Mouse (Mus musculus): ENCODE data around the gene Sdc4. TPM values are rescaled to one million over a fixed set of nuclear protein-coding genes. Genes with fewer than 3 reads are reported as not detected.

Gene Sdc4
- total and polyA plus RNA-seq, 3 experiments = not detected

DNA sequence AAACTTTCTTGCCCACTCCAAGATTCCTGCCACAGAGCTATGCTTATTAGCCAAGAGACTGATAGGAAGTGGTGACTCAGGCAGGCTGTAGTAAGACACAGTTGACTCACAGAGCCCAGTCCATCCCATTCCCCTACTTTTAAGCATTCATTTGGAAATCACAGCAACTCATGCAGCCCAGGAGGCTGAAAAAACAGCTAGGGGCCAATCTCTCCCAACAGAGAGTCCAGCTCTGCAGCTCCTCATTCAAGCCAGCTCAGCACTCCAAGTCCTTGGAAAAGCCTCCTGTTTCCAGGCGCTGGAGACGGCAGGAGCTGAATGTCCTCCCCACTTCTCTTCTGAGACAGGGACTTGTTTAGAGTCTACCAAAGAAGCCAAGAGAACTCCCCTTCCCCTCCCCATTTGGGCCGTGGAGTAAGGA is 4.7 kb downstream of the Sdc4 start:
- Histone ChIP-seq H3K4me3 (ENCODE audit: control insufficient read depth in 1 of 2, insufficient read depth in 1 of 2, low read depth in 2 of 2, low read length in 2 of 2) (no peak overlapping the region), H3K9me3 (replicated peaks; ENCODE audit: insufficient read depth, low read length) (no peaks in the 10 kb centered on the region), H3K36me3 (ENCODE audit: control insufficient read depth in 1 of 2, insufficient read depth in 2 of 2, low read length in 2 of 2) (no peaks in the 10 kb centered on the region), H3K4me1 (ENCODE audit: control insufficient read depth in 1 of 2, insufficient read depth in 2 of 2, low read length in 2 of 2) (no peaks in the 10 kb centered on the region), H3K27ac (ENCODE audit: control insufficient read depth, low read depth, low read length) (no peak overlapping the region), H3K9ac (ENCODE audit: control insufficient read depth, low read depth, low read length, poor library complexity, severe bottlenecking) (no peak overlapping the region), H3K27me3 (ENCODE audit: control insufficient read depth in 1 of 2, insufficient read depth in 2 of 2, low read length in 2 of 2) (peaks cover 11 to 21% of the 10 kb centered on the region in 2 experiments), H3K79me2 (ENCODE audit: control insufficient read depth, insufficient read depth, low read length, poor library complexity) (no peaks in the 10 kb centered on the region)
- DNase-seq (ENCODE audit: low read depth, low spot score) = no peak
- TF ChIP-seq TAL1 (IDR thresholded peaks at IDR 0.05; ENCODE audit: low read length) (no peak), BHLHE40 (IDR thresholded peaks at IDR 0.05; ENCODE audit: borderline replicate concordance, low read depth, low read length) (no peak), NRF1 (IDR thresholded peaks at IDR 0.05; ENCODE audit: insufficient read depth, low read depth, low read length, poor library complexity, severe bottlenecking) (no peak), ZKSCAN1 (IDR thresholded peaks at IDR 0.05; ENCODE audit: low read depth, low read length) (no peak)

- H3K27ac ChIP-seq (ENCODE audit: control insufficient read depth, low read depth, low read length) = no peak overlapping the region
- H3K9ac ChIP-seq (ENCODE audit: control insufficient read depth, low read depth, low read length, poor library complexity, severe bottlenecking) = no peak overlapping the region
- H3K36me3 ChIP-seq (ENCODE audit: control insufficient read depth in 1 of 2, insufficient read depth in 2 of 2, low read length in 2 of 2) = no peaks in the 10 kb centered on the region
- H3K27me3 ChIP-seq (ENCODE audit: control insufficient read depth in 1 of 2, insufficient read depth in 2 of 2, low read length in 2 of 2) = peaks cover 11 to 21% of the 10 kb centered on the region in 2 experiments
- H3K79me2 ChIP-seq (ENCODE audit: control insufficient read depth, insufficient read depth, low read length, poor library complexity) = no peaks in the 10 kb centered on the region
- H3K4me3 ChIP-seq (ENCODE audit: control insufficient read depth in 1 of 2, insufficient read depth in 1 of 2, low read depth in 2 of 2, low read length in 2 of 2) = no peak overlapping the region
- TF ChIP-seq TAL1 (IDR thresholded peaks at IDR 0.05; ENCODE audit: low read length) (no peak), GATA1 (IDR thresholded peaks at IDR 0.05; ENCODE audit: low read depth, low read length) (no peak), E2F4 (IDR thresholded peaks at IDR 0.05; ENCODE audit: borderline replicate concordance, low read depth, low read length) (no peak), TCF12 (IDR thresholded peaks at IDR 0.05; ENCODE audit: low read depth, low read length) (no peak), ZKSCAN1 (IDR thresholded peaks at IDR 0.05; ENCODE audit: low read depth, low read length) (no peak), USF1 (IDR thresholded peaks at IDR 0.05; ENCODE audit: low read depth, low read length) (no peak), POLR2AphosphoS5 (IDR thresholded peaks at IDR 0.05; ENCODE audit: borderline replicate concordance, low read depth, low read length) (no peak), POLR2AphosphoS2 (IDR thresholded peaks at IDR 0.05; ENCODE audit: low read length) (no peak), MYC (IDR thresholded peaks at IDR 0.05; ENCODE audit: low read depth, low read length) (no peak), MXI1 (IDR thresholded peaks at IDR 0.05; ENCODE audit: low read depth, low read length) (no peak), ETS1 (IDR thresholded peaks at IDR 0.05; ENCODE audit: low read depth, low read length) (no peak), CHD2 (IDR thresholded peaks at IDR 0.05; ENCODE audit: low read length) (no peak), KAT2A (conservative IDR thresholded peaks at IDR 0.05; ENCODE audit: low read depth, low read length) (no peak), EP300 (IDR thresholded peaks at IDR 0.05; ENCODE audit: low read depth in 1 of 2, low read length in 2 of 2) (no peak)
- no peaks in the 10 kb centered on the region for H3K4me1 ChIP-seq (ENCODE audit: control insufficient read depth in 1 of 2, insufficient read depth in 2 of 2, low read length in 2 of 2)
- H3K9me3 ChIP-seq (replicated peaks; ENCODE audit: insufficient read depth, low read length) = no peaks in the 10 kb centered on the region
- DNase-seq (ENCODE audit: low read depth, low spot score) = no peak
These were observed 5.4 kb downstream of the Sdc4 start for GRCm38 (mm10) chr2:164438257-164438656.

Measured in MEL (cell line).